Mouse (Mus musculus): Measurements from ENCODE around the gene Eef1akmt3.
"Not testable (repeated sequence)": the region's sequence is repeated elsewhere in the genome, so short reads cannot be mapped to it uniquely, and the experiment has no call there.

Eef1akmt3 gene

GRCm38 (mm10) chr10:127041274-127041766, at the start of gene Eef1akmt3, which contains the start of gene Mettl1:
Eef1akmt3 (minus strand) TSS chr10:127041513.
Mettl1 (plus strand) TSS chr10:127041414.
- peak; percentile 52 for DNase-seq (ENCODE audit: low spot score)

GRCm38 (mm10) chr10:127090560-127091411, 49.5 kb upstream of the Eef1akmt3 start:
- no peak for DNase-seq (ENCODE audit: low spot score)

GRCm38 (mm10) chr10:127085633-127086032, 44.3 kb upstream of the Eef1akmt3 start:
- no peak for DNase-seq (ENCODE audit: low spot score)

GRCm38 (mm10) chr10:127085052-127085451, 43.7 kb upstream of the Eef1akmt3 start:
- no peak for DNase-seq (ENCODE audit: low spot score)

GRCm38 (mm10) chr10:127083915-127084306, 42.6 kb upstream of the Eef1akmt3 start:
- DNase-seq (ENCODE audit: low spot score) = no peak

- no peak for DNase-seq (ENCODE audit: low spot score)
Measured at GRCm38 (mm10) chr10:127083292-127083914, 42.1 kb upstream of the Eef1akmt3 start.

- peak; percentile 65 for DNase-seq (ENCODE audit: low spot score)
Measured at GRCm38 (mm10) chr10:127081996-127082620, 40.8 kb upstream of the Eef1akmt3 start.

GRCm38 (mm10) chr10:127080901-127081780, 39.8 kb upstream of the Eef1akmt3 start:
- DNase-seq (ENCODE audit: low spot score) = no peak

GRCm38 (mm10) chr10:127079665-127080391, 38.5 kb upstream of the Eef1akmt3 start:
- DNase-seq (ENCODE audit: low spot score) = peak; percentile 59

GRCm38 (mm10) chr10:127078677-127079575, 37.6 kb upstream of the Eef1akmt3 start:
- DNase-seq (ENCODE audit: low spot score) = peak; percentile 75

GRCm38 (mm10) chr10:127078001-127078676, 36.8 kb upstream of the Eef1akmt3 start:
- peak; percentile 39 for DNase-seq (ENCODE audit: low spot score)

- DNase-seq (ENCODE audit: low spot score) = no peak
Measured at GRCm38 (mm10) chr10:127077515-127077914, 36.2 kb upstream of the Eef1akmt3 start.

- no peak for DNase-seq (ENCODE audit: low spot score)
Measured at GRCm38 (mm10) chr10:127076082-127076481, 34.8 kb upstream of the Eef1akmt3 start.

- no peak for DNase-seq (ENCODE audit: low spot score)
Measured at GRCm38 (mm10) chr10:127075651-127076050, 34.3 kb upstream of the Eef1akmt3 start.

GRCm38 (mm10) chr10:127075080-127075479, 33.8 kb upstream of the Eef1akmt3 start, which contains the start of gene Agap2:
Agap2 (plus strand) TSS chr10:127075284.
- DNase-seq (ENCODE audit: low spot score) = no peak

- no peak for DNase-seq (ENCODE audit: low spot score)
Measured at GRCm38 (mm10) chr10:127073981-127074380, 32.7 kb upstream of the Eef1akmt3 start.

- not testable (repeated sequence) for DNase-seq (ENCODE audit: low spot score)
Measured at GRCm38 (mm10) chr10:127072969-127073368, 31.7 kb upstream of the Eef1akmt3 start.

GRCm38 (mm10) chr10:127072270-127072669, 31.0 kb upstream of the Eef1akmt3 start:
- DNase-seq (ENCODE audit: low spot score) = not testable (repeated sequence)

- no peak for DNase-seq (ENCODE audit: low spot score)
Measured at GRCm38 (mm10) chr10:127071203-127071602, 29.9 kb upstream of the Eef1akmt3 start.
